Mouse (Mus musculus): ENCODE results near the gene Gm10273. TPM values are rescaled to one million over a fixed set of nuclear protein-coding genes. Genes with fewer than 3 reads are reported as not detected.

Gene Gm10273
- polyA plus RNA-seq, 1 experiment from 2014 or later, result 4.5 TPM

GRCm38 (mm10) chr10:59413711-59414110 lies 18.3 kb downstream of the Gm10273 start:
- no peak overlapping the region for H3K9ac ChIP-seq (ENCODE audit: low read depth, low read length)
- no peak overlapping the region for H3K4me3 ChIP-seq (ENCODE audit: low read depth, low read length)
- 88% methylated on average over 4 of the region's 4 CpGs for WGBS
- no peaks in the 10 kb centered on the region for H3K4me1 ChIP-seq (ENCODE audit: control insufficient read depth, insufficient read depth, low read length)
- ATAC-seq, result no peak
- no peaks in the 10 kb centered on the region for H3K36me3 ChIP-seq (ENCODE audit: control insufficient read depth, insufficient read depth, low read length)
- H3K27ac ChIP-seq (ENCODE audit: low read length), result no peak overlapping the region
- no peak overlapping the region for H3K4me2 ChIP-seq (ENCODE audit: low read length)
- no peaks in the 10 kb centered on the region for H3K27me3 ChIP-seq (ENCODE audit: control insufficient read depth, insufficient read depth, low read depth, low read length)
- H3K9me3 ChIP-seq (replicated peaks; ENCODE audit: control insufficient read depth, low read length, poor library complexity, severe bottlenecking), result no peaks in the 10 kb centered on the region; the same call in 1 of the 2 replicates

- no peaks in the 10 kb centered on the region; the same call in 1 of the 2 replicates for H3K9me3 ChIP-seq (replicated peaks; ENCODE audit: control insufficient read depth, low read length, poor library complexity, severe bottlenecking)
- no peak overlapping the region for H3K4me3 ChIP-seq (ENCODE audit: low read depth, low read length)
- no peaks in the 10 kb centered on the region for H3K27me3 ChIP-seq (ENCODE audit: control insufficient read depth, insufficient read depth, low read depth, low read length)
- WGBS, result 91% methylated on average over 3 of the region's 3 CpGs
- H3K4me1 ChIP-seq (ENCODE audit: control insufficient read depth, insufficient read depth, low read length), result no peaks in the 10 kb centered on the region
- no peak overlapping the region for H3K27ac ChIP-seq (ENCODE audit: low read length)
- H3K4me2 ChIP-seq (ENCODE audit: low read length), result no peak overlapping the region
- H3K36me3 ChIP-seq (ENCODE audit: control insufficient read depth, insufficient read depth, low read length), result no peaks in the 10 kb centered on the region
- H3K9ac ChIP-seq (ENCODE audit: low read depth, low read length), result no peak overlapping the region
- ATAC-seq, result no peak
Observed at GRCm38 (mm10) chr10:59416623-59417022, 21.2 kb downstream of the Gm10273 start.

GRCm38 (mm10) chr10:59419516-59419915 lies 24.1 kb downstream of the Gm10273 start:
- no peaks in the 10 kb centered on the region for H3K9me3 ChIP-seq (replicated peaks; ENCODE audit: control insufficient read depth, low read length, poor library complexity, severe bottlenecking)
- H3K4me2 ChIP-seq (ENCODE audit: low read length), result no peak overlapping the region
- H3K4me1 ChIP-seq (ENCODE audit: control insufficient read depth, insufficient read depth, low read length), result no peaks in the 10 kb centered on the region
- H3K9ac ChIP-seq (ENCODE audit: low read depth, low read length), result no peak overlapping the region
- H3K4me3 ChIP-seq (ENCODE audit: low read depth, low read length), result no peak overlapping the region
- no peaks in the 10 kb centered on the region for H3K27me3 ChIP-seq (ENCODE audit: control insufficient read depth, insufficient read depth, low read depth, low read length)
- 88% methylated on average over 4 of the region's 4 CpGs for WGBS
- H3K36me3 ChIP-seq (ENCODE audit: control insufficient read depth, insufficient read depth, low read length), result no peaks in the 10 kb centered on the region
- H3K27ac ChIP-seq (ENCODE audit: low read length), result no peak overlapping the region
- ATAC-seq, result no peak

GRCm38 (mm10) chr10:59424453-59424852 lies 29.0 kb downstream of the Gm10273 start:
- Histone ChIP-seq H3K9me3 (replicated peaks; ENCODE audit: control insufficient read depth, low read length, poor library complexity, severe bottlenecking) (no peaks in the 10 kb centered on the region), H3K27ac (ENCODE audit: low read length) (no peak overlapping the region), H3K4me3 (ENCODE audit: low read depth, low read length) (no peak overlapping the region), H3K36me3 (ENCODE audit: control insufficient read depth, insufficient read depth, low read length) (no peaks in the 10 kb centered on the region), H3K9ac (ENCODE audit: low read depth, low read length) (no peak overlapping the region), H3K4me2 (ENCODE audit: low read length) (no peak overlapping the region), H3K27me3 (ENCODE audit: control insufficient read depth, insufficient read depth, low read depth, low read length) (no peaks in the 10 kb centered on the region), H3K4me1 (ENCODE audit: control insufficient read depth, insufficient read depth, low read length) (no peaks in the 10 kb centered on the region)
- WGBS, result 94% methylated on average over 3 of the region's 3 CpGs
- ATAC-seq, result no peak

- no peak for ATAC-seq
- Histone ChIP-seq H3K4me2 (ENCODE audit: low read length) (no peak overlapping the region), H3K9me3 (replicated peaks; ENCODE audit: control insufficient read depth, low read length, poor library complexity, severe bottlenecking) (no peaks in the 10 kb centered on the region), H3K4me3 (ENCODE audit: low read depth, low read length) (no peak overlapping the region), H3K9ac (ENCODE audit: low read depth, low read length) (no peak overlapping the region), H3K27me3 (ENCODE audit: control insufficient read depth, insufficient read depth, low read depth, low read length) (no peaks in the 10 kb centered on the region), H3K27ac (ENCODE audit: low read length) (no peak overlapping the region), H3K4me1 (ENCODE audit: control insufficient read depth, insufficient read depth, low read length) (no peaks in the 10 kb centered on the region), H3K36me3 (ENCODE audit: control insufficient read depth, insufficient read depth, low read length) (no peaks in the 10 kb centered on the region)
- WGBS, result 84% methylated on average over 7 of the region's 7 CpGs
Observed at GRCm38 (mm10) chr10:59425369-59425768, 29.9 kb downstream of the Gm10273 start.

GRCm38 (mm10) chr10:59426371-59426770 lies 30.9 kb downstream of the Gm10273 start:
- Histone ChIP-seq H3K27me3 (ENCODE audit: control insufficient read depth, insufficient read depth, low read depth, low read length) (no peaks in the 10 kb centered on the region), H3K36me3 (ENCODE audit: control insufficient read depth, insufficient read depth, low read length) (no peaks in the 10 kb centered on the region), H3K4me2 (ENCODE audit: low read length) (no peak overlapping the region), H3K27ac (ENCODE audit: low read length) (no peak overlapping the region), H3K4me1 (ENCODE audit: control insufficient read depth, insufficient read depth, low read length) (no peaks in the 10 kb centered on the region), H3K4me3 (ENCODE audit: low read depth, low read length) (no peak overlapping the region), H3K9ac (ENCODE audit: low read depth, low read length) (no peak overlapping the region), H3K9me3 (replicated peaks; ENCODE audit: control insufficient read depth, low read length, poor library complexity, severe bottlenecking) (no peaks in the 10 kb centered on the region)
- ATAC-seq, result no peak
- 86% methylated on average over 4 of the region's 4 CpGs for WGBS

- no peak for ATAC-seq
- Histone ChIP-seq H3K9ac (ENCODE audit: low read depth, low read length) (no peak overlapping the region), H3K27me3 (ENCODE audit: control insufficient read depth, insufficient read depth, low read depth, low read length) (no peaks in the 10 kb centered on the region), H3K4me2 (ENCODE audit: low read length) (no peak overlapping the region), H3K27ac (ENCODE audit: low read length) (no peak overlapping the region), H3K4me3 (ENCODE audit: low read depth, low read length) (no peak overlapping the region), H3K36me3 (ENCODE audit: control insufficient read depth, insufficient read depth, low read length) (no peaks in the 10 kb centered on the region), H3K9me3 (replicated peaks; ENCODE audit: control insufficient read depth, low read length, poor library complexity, severe bottlenecking) (no peaks in the 10 kb centered on the region), H3K4me1 (ENCODE audit: control insufficient read depth, insufficient read depth, low read length) (no peaks in the 10 kb centered on the region)
- WGBS, result 88% methylated on average over 16 of the region's 16 CpGs
Observed at GRCm38 (mm10) chr10:59429448-59430135, 34.2 kb downstream of the Gm10273 start.

GRCm38 (mm10) chr10:59430701-59431218 lies 35.3 kb downstream of the Gm10273 start:
- 77% methylated on average over 6 of the region's 6 CpGs for WGBS
- Histone ChIP-seq H3K4me3 (ENCODE audit: low read depth, low read length) (no peak overlapping the region), H3K4me2 (ENCODE audit: low read length) (no peak overlapping the region), H3K27me3 (ENCODE audit: control insufficient read depth, insufficient read depth, low read depth, low read length) (no peaks in the 10 kb centered on the region), H3K9ac (ENCODE audit: low read depth, low read length) (no peak overlapping the region), H3K36me3 (ENCODE audit: control insufficient read depth, insufficient read depth, low read length) (no peaks in the 10 kb centered on the region), H3K4me1 (ENCODE audit: control insufficient read depth, insufficient read depth, low read length) (no peaks in the 10 kb centered on the region), H3K9me3 (replicated peaks; ENCODE audit: control insufficient read depth, low read length, poor library complexity, severe bottlenecking) (no peaks in the 10 kb centered on the region), H3K27ac (ENCODE audit: low read length) (no peak overlapping the region)
- ATAC-seq, result no peak

- H3K27me3 ChIP-seq (ENCODE audit: control insufficient read depth, insufficient read depth, low read depth, low read length), result no peaks in the 10 kb centered on the region
- H3K27ac ChIP-seq (ENCODE audit: low read length), result no peak overlapping the region
- H3K9ac ChIP-seq (ENCODE audit: low read depth, low read length), result no peak overlapping the region
- WGBS, result 95% methylated on average over 18 of the region's 18 CpGs
- no peak overlapping the region for H3K4me3 ChIP-seq (ENCODE audit: low read depth, low read length)
- H3K4me2 ChIP-seq (ENCODE audit: low read length), result no peak overlapping the region
- no peaks in the 10 kb centered on the region for H3K9me3 ChIP-seq (replicated peaks; ENCODE audit: control insufficient read depth, low read length, poor library complexity, severe bottlenecking)
- no peaks in the 10 kb centered on the region for H3K4me1 ChIP-seq (ENCODE audit: control insufficient read depth, insufficient read depth, low read length)
- no peaks in the 10 kb centered on the region for H3K36me3 ChIP-seq (ENCODE audit: control insufficient read depth, insufficient read depth, low read length)
- ATAC-seq, result no peak
Observed at GRCm38 (mm10) chr10:59435746-59436145, 40.3 kb downstream of the Gm10273 start.
